Mouse (Mus musculus) adrenal gland, postnatal 10 days (tissue): Measurements from ENCODE around the gene Ak2. TPM values are rescaled to one million over a fixed set of nuclear protein-coding genes. Genes with fewer than 3 reads are reported as not detected.
A peak's percentile ranks its signal among the peaks of the same experiment; 100 is the strongest.

Experiments
- DNase-seq: peaks from one replicate; pipeline ENCODE4 v3.0.0; 2021; ENCODE audit warnings: mixed read lengths
- total RNA-seq, 2 experiments: library from RNA; stranded (reverse); gene quantifications; 2 replicates each; pipeline ENCODE4 v1.2.3; 2021

Ak2 gene
- total RNA-seq, 2 experiments from 2014 or later, result 244 to 274 TPM

DNA sequence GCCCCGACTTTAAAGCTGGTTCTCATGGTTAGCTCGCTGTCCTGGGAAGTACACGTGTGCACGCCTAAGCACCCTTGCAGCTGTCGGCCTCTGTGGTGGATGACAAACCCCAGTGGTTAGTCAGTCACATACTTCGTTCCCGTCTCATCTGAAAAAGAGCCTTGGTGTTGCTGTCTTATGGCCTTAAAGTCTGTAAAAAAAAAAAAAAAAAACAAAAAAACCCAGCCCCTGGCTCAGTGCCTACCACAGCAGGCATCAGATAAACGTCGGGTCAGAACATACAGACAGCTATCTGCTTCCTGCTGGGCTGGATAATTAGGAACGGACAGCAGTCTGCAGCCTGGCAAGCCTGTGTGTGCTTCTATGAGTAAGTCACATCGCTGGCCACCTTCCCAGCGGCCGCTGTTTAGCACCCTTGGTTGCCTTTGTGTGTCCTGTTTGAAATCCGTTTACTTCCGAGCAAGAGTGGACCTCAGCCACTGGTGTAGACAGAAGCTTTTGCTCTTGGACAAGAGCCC is 19.9 kb downstream of the Ak2 start:
- peak; percentile 69 for DNase-seq

DNA sequence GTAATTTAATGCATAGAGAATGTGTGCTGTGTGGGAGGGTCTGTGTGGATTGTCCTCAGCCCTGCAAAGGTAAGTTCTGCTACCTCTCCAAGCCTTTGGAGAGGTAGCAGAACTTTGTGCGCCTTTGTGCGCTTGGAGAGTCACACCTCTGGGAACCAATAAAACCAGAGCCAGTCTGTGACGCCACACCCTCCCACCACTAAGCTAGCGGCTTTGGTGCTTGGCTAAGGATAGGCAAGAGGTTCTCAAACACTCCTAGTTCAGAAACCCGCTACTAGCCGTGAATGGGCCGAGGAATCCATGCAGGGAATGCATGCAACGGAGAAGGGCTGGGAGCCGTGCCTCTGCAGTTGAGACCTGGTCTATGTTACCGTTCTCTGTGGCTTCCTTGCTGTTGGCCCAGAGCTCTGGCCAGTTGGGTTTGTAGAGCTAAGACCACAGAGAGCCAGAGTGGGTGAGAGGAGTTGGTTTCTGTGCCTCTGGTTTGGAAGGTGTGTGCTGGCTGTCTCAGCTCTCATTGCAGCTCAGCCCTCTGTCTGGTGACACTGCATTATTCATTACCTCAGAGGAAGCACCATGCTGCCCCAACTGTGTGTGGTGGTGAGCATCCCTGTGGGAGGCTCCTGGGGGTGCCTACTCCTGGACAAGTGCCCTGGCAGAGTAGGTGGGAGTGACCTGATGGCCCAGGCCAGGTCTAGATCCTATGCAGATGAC is 21.6 kb downstream of the Ak2 start:
- DNase-seq, result no peak

DNA sequence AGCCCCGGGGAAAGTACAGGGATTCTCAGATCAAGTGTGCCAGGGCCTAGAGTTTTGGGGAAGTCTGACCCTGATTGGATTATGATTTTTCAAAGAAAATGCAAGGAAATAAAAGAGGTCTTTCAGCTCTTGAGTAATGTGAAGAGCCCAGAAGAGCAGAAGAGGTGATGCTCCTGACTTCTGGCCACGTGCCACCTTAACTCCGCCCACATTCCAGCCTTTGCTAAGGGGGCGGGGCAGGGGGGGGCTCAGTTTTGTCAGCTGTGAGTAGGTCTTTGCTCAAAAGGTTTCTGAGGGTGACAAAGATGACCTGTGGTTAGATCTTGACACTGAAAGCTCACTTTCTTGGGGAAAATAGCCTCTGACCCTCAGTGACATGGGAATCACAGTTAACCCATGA is 24.6 kb downstream of the Ak2 start:
- no peak for DNase-seq

DNA sequence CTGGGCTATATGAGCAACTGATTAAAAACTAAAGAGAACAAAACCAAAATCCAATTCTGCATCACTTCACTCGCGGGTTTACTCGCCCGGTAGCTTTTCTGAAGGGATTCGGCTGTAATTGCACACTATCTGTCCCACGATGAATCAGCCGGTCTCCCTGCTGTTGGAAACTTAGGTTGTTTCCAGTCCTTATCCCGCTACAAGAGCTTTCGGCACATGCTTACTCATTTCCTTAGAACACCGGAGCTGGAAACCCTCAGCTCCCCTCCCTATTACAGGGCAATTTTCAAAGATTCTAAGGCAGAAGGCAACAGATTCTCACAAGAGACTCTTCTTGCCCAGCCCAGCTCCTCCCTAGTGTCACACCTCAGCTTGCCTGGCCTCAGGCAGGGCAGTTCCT is 25.4 kb downstream of the Ak2 start:
- DNase-seq, result no peak

DNA sequence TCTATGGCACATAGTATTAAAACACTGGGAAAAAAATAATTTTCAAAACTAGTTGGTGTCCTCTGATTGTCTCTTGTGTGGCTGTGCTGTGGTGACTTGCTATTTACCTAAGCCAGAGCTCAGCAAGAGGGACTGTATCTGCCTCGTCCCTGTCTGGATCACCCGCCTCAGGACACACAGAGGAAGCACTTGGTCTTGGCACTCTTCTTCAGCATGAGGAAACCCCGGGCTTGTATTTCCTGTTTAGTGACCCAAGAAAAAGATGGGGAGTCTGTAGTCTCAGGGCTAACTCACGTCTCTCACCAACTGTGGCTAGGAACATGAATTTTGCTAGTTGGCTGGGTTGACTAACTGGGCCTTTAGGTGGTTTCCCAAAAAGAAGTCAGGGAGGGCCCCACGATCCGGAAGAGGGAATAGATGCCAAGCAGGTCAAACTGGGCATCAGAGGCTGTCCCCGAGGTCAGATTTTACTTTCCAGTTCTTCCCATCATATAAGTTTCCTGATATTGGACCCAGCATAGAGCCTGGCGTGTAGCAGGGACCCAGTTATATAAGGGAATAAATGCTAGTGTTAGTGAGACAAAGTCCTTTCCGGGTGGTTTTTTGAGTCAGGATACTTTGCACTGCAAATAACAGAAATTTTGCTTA is 27.2 kb downstream of the Ak2 start:
- no peak for DNase-seq

DNA sequence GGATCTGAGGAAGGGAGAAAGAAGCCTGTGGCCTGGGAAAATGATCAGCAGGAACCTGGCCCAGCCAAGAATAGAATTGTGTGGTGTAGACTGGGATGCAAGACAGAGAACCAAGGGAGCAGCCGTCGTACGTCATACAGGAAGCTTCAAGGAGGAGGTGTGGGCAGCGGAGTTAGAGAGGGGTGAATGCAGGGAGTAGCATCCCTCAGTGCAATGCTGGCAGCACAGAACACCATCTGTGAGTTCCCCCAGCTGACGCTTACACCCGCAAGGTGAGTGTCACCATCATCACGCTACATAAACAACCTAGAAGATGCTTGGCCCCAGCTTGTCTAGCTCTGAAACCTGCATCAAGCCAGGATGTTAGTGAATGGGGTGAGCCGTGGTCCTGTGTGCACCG is 28.0 kb downstream of the Ak2 start:
- no peak for DNase-seq

DNA sequence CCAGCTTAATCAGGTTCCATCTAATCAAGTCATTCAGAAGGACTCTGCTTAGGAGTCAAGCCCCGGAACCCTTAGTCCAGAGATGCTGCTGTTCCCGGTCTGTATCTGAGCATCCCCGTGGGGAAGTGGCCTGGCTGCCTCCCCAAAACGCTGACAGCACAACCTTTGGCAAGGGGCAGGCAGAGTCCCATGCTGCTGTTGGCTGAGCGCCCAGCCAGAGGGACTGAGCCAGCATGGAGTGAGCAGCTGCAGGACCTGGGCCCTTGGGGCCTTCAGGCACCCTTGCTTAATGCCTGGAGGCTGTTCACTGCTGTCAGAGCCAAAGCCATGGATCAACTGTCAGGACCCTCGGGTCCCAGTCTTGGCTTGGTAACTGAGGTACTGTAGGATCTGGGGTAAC is 28.7 kb downstream of the Ak2 start:
- peak; percentile 94 for DNase-seq

DNA sequence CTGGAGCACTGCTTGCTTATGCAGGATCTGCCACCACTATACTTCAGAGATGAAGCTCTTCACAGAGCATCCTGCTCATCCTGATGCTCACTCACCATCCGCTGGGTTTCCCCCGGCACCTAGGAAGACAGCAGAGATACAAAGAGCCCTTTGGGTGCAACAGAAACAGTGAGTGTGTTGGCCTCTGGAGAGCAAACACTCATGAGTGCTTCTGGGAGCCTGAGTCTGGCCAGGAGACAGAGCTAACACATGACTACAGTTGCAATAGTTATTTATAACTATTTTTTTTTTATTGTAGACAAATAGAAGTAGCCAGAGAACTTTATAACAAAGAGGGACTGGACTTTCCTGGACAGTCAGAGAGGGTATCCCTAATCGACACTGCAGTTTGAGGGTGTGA is 29.7 kb downstream of the Ak2 start:
- DNase-seq, result no peak

DNA sequence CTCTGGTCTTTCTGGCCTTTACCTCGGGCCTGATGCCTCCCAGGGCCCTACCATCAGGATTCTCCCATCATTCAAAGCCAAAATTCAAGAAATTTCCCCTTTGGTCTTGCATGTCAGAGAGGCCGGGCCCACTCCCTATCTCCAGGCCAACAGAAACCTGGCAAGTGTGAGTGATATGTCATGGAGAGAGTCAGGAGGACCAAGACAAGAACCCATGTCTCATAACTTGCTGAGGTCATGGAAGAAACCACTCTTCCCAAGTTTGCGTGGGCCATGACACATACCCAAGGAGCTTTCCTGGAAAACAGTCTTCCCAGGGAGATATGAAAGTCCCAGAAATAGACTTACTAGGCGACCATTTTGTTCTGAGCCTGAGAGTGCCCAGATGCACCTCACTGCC is 30.1 kb downstream of the Ak2 start:
- DNase-seq, result no peak

DNA sequence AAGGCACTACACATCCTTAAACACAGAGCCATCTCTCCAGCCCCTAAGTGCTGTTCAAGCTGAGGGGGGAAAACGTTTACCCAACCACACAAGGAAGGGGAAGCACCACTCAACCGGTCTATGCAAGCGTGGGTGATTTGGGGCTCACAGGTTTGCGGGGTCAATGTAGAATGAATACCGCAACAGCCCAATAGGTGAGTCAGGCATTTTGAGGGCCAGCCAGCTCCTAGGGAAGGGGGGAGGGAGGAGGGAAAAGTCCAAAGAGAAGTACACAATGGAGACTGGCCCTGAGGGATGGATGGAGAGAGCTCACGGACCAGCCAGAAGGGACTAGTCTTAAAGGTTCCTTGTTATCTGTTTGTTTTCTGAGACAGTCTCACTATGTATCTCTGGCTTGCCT is 32.1 kb downstream of the Ak2 start:
- DNase-seq, result no peak

DNA sequence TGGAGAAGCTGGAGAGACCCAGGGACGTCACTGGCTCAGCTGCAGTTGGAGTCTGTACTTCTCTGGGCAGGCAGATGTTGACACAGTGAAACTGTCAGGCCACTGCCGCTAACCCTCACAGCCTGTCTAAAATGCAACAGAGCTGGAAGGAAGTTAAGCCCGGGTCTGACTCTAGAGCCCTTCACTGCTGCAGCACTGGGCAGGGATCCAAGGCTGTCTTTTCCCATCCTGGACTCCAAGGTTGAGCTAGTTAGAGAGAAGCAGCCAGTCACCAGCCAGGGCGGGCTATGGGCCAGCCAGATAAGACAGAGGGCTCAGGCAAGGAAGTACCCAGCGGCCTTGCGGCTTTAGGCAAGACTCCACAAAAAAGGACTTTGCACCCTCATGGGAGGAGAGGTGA is 33.0 kb downstream of the Ak2 start:
- peak; percentile 95 for DNase-seq

DNA sequence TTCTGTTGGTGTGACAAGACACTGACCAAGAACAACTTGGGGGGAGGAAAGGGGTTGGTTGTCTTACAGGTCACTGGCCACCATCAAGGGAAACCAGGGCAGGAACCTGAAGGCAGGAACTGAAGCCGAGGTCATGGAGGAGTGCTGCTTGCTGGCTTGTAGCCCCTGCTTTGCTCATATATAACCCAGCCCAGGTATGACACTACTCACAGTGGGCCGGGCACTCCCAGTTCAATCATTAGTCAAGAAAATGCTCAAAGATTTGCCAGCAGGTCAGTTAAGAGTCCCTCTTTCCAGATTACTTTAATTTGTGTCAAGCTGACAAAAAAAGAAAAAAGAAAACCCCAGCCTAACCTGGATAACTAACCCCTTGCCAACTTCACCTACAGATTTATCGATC is 33.9 kb downstream of the Ak2 start:
- DNase-seq, result no peak

DNA sequence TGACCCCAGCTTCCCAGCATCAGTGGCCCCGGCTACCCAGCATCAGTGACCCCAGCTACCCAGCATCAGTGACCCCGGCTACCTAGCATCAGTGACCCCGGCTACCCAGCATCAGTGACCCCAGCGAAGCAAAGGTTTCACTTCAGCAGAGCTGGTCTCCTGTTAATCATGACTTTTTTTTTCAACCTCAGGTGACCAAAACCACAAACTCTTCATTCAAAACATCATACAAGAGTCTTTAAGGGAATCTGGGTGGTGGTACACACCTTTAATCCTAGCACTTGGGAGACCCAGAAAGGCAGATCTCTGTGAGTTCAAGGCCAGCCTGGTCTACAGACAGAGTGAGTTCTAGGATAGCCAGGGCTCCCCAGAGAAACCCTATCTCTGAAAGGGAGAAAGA is 39.0 kb downstream of the Ak2 start:
- DNase-seq, result no peak

DNA sequence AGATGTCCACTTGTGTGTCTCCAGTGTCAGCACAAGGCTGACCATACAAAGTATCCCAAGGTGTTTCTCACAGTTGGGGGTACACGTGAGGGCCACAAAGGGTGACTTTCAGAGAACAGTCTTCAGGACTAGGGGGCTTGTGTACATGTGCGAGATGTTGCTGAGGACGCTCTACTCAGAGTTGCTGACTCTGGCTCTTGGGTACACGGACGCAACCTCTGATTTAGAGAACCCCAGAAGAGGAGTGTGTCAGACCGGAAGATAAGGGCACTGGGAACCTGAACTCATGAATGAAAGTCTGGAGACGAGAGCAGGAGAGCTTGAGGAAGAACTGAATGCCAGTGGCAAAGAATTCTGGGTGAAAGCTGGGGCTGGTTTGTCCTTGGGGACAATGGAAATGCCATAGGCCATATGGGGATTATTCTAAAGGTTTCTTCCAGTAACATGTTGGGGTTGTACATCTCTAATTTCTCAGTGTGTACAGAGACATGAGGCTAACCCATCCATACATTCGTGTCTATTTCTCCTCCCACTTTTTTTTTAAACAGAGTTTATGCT is 39.7 kb downstream of the Ak2 start:
- DNase-seq, result no peak

DNA sequence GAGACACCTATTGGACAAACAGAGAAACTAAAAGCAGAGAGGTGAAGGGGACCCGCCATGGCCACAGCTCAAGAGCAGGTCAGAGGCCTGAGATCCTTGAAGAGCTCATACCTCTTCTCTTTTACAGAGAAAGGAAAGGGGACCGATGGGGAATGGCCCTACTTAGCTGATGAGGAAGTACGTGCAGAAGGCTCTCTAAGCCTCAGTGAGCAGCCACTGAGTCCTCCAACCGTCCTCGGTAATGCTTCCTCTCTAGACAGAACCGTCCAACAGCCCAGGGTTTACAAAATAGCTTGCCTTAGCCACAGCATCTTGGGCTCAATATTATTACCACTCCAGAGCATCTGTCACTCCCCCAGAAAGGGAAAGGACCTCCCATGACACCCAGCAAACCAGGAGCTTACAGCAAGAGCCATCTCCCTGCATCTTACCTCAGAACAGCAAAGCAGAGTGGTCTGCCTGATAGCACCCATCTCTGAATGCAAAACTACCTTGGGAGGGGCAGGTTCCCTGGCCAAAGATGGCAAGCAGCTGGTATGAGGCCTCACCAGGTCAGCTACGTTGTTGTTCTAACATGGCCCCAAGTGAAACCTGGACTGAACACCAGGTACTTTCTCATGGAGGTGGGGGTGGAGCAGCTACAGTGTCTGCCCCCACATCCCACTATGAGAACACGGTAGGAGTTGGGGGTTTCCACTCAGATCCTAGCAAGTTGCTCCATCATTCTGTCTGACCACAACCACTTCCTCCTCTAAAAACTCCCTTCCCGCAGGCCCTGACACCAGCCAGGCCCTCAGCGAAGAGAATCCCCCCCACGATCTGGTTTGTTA is 40.6 kb downstream of the Ak2 start:
- no peak for DNase-seq

DNA sequence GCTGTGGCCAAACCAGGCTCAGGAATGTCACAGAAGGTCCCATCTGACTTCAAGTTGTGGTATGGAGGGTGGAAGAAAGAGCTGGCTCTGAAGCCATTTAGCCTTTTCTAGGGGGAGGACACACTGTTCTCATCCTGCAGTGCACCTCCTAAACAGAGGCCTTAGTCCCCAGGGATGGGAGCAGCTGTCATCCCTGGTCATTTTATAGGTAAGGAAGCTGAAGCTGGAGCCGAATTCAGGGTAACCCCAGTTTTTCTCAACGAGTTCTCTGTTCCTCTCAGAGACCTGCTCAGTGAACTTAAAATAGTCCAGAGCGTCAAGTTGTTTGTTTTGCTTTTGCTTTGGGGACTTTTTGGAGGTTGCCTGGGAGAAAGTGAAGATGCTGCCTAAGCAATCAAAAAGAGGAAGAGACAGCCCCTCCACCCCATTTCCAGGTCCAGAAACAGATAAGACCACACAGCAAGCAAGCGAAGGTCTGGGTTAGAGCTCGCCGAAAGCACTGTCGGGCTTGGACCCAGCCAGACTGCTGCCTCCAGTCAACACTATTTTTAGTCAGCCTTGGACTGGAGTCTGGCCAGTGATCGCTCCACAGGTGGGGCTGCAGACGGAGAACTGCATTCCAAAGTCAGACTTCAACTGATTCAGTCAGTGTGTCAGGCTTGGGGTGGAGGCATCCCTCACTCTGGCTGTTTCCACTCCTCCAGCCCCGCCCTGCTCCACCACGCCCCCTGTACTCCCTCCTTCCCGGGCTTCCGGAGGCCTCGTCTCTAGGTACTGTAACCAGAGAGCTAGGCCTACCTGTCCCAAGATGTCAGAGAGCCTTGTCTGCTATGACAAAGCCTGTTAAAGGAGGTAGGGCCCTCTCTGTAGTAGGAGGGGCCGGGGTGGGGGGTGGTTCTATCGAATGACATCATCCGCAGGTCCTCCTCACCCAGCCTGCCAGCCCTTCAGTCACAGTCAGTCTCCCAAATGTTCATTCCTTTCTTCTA is 41.5 kb downstream of the Ak2 start:
- peak; percentile 72 for DNase-seq

DNA sequence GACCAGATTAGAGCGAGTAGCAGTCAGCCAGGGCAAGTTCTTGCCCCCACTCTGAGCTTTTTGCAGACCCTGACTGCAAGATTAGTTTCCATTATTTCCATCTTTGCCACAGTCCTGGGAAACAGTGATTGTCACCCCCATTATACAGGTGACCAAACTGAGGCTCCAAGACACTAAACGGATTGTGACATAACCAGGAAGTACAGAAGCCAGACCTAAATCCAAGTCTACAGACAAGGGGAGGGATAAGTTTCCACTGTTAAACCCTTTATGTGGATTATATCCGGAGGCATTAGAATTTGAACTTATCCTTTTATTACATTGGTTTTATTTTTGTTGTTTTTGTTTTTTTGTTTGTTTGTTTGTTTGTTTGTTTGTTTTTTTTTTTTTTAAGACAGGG is 42.5 kb downstream of the Ak2 start:
- DNase-seq, result no peak

DNA sequence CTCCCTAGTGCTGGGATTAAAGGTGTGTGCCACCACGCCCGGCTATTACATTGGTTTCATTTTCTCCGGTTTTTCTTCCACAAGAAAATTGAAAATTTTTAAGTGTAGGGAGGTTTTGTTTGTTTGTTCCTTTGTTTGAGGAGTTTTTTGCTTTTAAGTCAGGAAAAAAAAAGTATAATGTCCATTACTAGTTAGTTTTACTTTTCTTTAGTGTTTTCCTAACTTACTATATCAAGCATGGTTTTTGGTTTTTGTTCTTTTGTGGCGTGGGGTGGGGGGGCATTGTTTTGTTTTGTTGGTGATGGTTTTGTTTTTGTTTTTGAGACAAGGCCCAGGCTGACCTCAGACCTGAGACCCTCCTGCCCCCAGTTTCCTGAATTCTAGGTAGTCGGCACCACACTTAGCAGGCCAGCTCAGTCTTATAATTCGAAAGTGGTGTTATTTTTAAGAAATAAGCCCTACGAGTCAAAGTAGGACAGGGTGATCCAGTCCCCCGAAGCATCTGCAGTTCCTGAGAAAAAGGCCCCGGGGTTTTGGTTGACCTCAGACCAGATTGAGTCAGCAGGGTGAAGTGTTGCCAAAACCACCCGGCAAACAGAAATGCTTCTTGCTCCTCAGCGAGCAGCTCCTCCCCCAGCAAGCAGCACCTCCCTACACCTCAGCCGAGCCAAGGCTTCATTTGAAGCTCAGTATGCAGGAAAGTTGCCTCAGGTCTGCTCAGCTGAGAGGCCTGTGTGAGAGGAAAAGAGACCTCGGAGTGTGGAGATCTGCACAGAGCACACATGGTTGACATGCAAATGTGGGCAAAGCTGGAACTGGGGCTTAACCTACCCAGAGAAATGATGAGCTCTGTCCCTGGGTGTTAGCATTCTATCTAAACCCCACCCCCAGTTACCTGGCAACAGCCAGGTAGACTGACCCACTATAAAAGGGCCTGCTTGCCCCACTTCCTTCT is 43.2 kb downstream of the Ak2 start:
- DNase-seq, result peak; percentile 82

DNA sequence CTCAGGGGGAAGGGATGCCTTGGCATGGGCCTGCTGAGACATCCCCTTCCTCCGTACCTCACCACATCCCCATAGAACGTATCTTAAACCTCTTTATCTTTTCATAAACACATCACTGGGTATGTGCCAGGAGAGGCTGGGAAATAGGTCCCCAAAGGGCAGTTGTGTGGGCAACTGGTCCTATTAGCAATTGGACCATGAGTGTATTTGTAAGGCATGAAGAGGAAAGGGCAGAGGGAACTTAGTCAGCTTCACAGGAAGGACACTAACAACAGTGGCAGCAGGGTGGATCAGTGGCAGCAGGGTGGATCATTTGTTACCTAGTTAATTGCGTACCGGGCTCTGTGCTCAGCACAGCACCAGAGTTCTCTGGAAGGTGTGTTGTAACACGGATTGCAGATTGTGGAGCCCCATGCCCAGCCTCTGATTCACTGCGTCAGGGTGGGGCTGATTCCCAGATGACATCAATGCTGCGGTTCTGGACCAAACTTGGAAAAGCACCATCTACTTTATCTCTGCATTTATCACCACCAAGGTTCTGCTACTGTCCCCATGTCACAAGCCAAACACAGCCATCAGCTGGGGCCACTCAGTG is 44.2 kb downstream of the Ak2 start:
- DNase-seq, result peak; percentile 38
